Mouse (Mus musculus): ENCODE results near the gene Lmx1a. TPM values are rescaled to one million over a fixed set of nuclear protein-coding genes. Genes with fewer than 3 reads are reported as not detected.

The Lmx1a gene
- polyA plus RNA-seq (2012; rRNA removed; ENCODE audit: low replicate concordance), result 0.12 and 0.37 TPM in 2 replicates

GRCm38 (mm10) chr1:167689232-167689261, at the start of gene Lmx1a:
TSS of gene Lmx1a (plus strand) at chr1:167689237.

Other genes with a start within 250 kb of the Lmx1a start
- 0.23 TPM in 1 of 2 replicates, not detected in the other for gene Lrrc52, start 222.5 kb upstream of the Lmx1a start, polyA plus RNA-seq (2012; rRNA removed; ENCODE audit: low replicate concordance)
- gene Rxrg, start 90.9 kb upstream of the Lmx1a start, polyA plus RNA-seq (2012; rRNA removed; ENCODE audit: low replicate concordance), result 13.2 and 27.6 TPM in 2 replicates